Mouse (Mus musculus): Measurements from ENCODE around the gene Prdm9. TPM values are rescaled to one million over a fixed set of nuclear protein-coding genes. Genes with fewer than 3 reads are reported as not detected.
A peak's percentile ranks its signal among the peaks of the same experiment; 100 is the strongest.
"Not testable (repeated sequence)": the region's sequence is repeated elsewhere in the genome, so short reads cannot be mapped to it uniquely, and the experiment has no call there.

Gene Prdm9
- total RNA-seq (2021): 1 to 10 TPM; 1.2 to 2.2 TPM

- DNase-seq (ENCODE audit: extremely low spot score in 1 of 2, low spot score in 2 of 2): peak; percentile 99
- intact Hi-C loops (cut with DNase I): no loop called here
Observed at GRCm38 (mm10) chr17:15564014-15564927, at the start of gene Prdm9. Gene Prdm9 (minus strand): TSS chr17:15564354.

DNA sequence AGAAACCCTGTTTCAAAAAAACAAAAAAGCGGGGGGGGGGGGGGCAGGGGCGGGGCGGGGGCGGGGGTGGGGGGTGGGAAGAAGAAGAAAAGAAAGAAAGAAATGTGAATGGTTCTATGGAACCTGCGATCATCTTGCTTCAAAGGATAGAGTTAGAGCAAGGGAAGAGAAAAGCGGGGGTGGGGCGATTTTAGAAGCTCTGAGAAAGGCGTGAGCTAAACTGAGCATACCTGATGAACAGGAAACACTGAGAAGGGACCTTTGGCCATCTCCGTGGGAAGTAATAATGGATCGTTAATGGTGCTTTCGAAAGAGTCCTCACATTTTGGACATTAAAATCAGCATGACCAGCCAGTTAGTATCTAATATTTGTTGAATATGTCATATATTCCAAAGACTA, 35.3 kb upstream of the Prdm9 start:
- no peak for DNase-seq (ENCODE audit: extremely low spot score in 1 of 2, low spot score in 2 of 2)
- intact Hi-C loops (cut with DNase I): no loop called here

GRCm38 (mm10) chr17:15591216-15591881, 27.2 kb upstream of the Prdm9 start:
- intact Hi-C loops (cut with DNase I): no loop called here
- no peak for DNase-seq (ENCODE audit: extremely low spot score in 1 of 2, low spot score in 2 of 2)

GRCm38 (mm10) chr17:15588116-15588515, 24.0 kb upstream of the Prdm9 start:
- intact Hi-C loops (cut with DNase I): no loop called here

GRCm38 (mm10) chr17:15585691-15586090, 21.5 kb upstream of the Prdm9 start:
- no peak for DNase-seq (ENCODE audit: extremely low spot score in 1 of 2, low spot score in 2 of 2)
- intact Hi-C loops (cut with DNase I): no loop called here

More at GRCm38 (mm10) chr17:15588116-15588515, 24.0 kb upstream of the Prdm9 start:
- DNase-seq (ENCODE audit: extremely low spot score in 1 of 2, low spot score in 2 of 2): no peak

GRCm38 (mm10) chr17:15583071-15583470, 18.9 kb upstream of the Prdm9 start:
- intact Hi-C loops (cut with DNase I): no loop called here
- DNase-seq (ENCODE audit: extremely low spot score in 1 of 2, low spot score in 2 of 2): no peak

DNA sequence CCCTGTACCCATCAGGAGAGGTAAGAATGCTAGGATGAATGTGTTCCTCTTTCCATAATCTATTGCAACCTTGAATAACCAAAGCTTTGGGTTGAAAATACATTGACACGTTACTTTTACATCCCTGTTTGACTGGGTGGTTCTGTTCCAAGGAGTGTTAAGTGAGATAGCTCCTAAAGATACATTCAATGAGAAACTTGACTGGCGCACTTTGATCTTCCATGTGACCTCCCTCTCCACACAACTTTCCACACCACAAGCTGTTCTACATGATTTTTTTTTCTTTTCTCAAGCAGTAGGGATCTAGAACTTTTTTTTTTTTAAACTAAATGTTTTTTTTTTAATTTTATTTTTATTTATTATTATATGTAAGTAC, 15.9 kb upstream of the Prdm9 start:
- no peak for DNase-seq (ENCODE audit: extremely low spot score in 1 of 2, low spot score in 2 of 2)
- intact Hi-C loops (cut with DNase I): no loop called here

DNA sequence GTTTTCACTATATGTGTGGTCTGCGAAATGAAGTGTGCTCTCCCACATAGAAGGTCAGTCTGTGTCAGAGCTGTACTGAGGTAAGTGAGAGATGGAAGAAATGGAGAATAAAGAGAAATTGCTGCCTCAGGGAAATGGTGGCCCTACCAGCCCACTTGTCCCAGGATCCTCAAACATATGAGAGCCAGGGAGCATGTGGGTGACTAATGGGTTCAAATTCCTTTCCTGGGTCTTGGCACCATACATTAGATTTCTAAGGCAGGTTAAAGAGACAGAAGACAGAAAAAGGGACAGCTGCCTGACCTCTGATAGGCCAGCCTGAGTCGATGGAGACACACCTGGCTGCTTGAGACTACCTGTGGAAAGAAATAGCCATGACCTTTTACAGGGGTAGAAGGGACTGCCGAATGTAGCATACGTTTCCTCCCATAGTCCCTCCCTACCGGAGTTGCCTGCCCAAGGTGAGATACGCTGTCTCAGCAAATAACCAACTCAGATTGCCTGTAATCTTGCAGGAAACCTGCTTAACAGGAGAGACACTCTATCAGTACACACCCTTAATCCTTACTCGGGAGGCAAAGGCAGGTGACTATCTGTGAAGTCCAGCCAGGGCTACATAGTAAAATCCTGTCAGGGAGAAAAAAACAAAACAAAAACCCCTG, 15.4 kb upstream of the Prdm9 start:
- intact Hi-C loops (cut with DNase I): no loop called here
- DNase-seq (ENCODE audit: extremely low spot score in 1 of 2, low spot score in 2 of 2): no peak

- peak in 1 of 2 experiments; percentile 55 for DNase-seq (ENCODE audit: extremely low spot score in 1 of 2, low spot score in 2 of 2)
- intact Hi-C loops (cut with DNase I): no loop called here
Observed at GRCm38 (mm10) chr17:15577291-15577694, 13.1 kb upstream of the Prdm9 start.

GRCm38 (mm10) chr17:15575056-15575455, 10.9 kb upstream of the Prdm9 start:
- intact Hi-C loops (cut with DNase I): no loop called here

DNA sequence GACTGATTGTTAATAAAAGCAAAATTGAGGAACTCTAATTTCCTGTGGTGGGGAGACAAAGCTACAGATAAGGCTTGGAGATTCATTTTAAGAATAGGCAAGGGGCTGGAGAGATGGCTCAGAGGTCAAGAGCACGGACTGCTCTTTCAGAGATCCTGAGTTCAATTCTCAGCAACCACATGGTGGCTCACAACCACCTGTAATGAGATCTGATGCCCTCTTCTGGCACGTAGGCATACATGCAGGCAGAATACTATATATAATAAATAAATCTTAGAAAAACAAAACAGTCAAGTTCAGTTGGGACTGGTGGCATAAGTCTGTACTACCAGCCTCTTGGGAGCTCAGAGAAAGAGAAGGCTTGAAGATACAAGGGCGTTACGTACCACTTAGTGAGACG, 2.8 kb upstream of the Prdm9 start:
- intact Hi-C loops (cut with DNase I): no loop called here
- no peak for DNase-seq (ENCODE audit: extremely low spot score in 1 of 2, low spot score in 2 of 2)

More at GRCm38 (mm10) chr17:15575056-15575455, 10.9 kb upstream of the Prdm9 start:
- DNase-seq (ENCODE audit: extremely low spot score in 1 of 2, low spot score in 2 of 2): no peak

DNA sequence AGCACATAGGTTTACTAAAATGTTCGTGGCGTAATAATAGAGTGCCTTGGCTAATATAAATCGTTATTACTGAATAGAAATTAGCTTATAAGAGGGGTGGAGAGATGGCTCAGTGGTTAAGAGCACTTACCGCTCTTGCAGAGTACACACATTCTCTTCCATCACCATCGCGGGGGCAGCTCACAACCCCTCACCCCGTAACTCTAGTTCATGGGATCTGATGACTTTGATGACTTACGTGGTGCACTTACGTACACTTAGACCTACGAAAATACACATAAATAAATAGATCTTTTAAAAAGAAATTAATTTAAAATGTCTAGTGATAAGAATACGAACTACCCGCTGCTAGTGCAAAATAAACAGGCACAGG, 760 bp upstream of the Prdm9 start:
- intact Hi-C loops (cut with DNase I): no loop called here
- peak in 1 of 2 experiments; percentile 24 for DNase-seq (ENCODE audit: extremely low spot score in 1 of 2, low spot score in 2 of 2)

GRCm38 (mm10) chr17:15559946-15560345, 4.2 kb downstream of the Prdm9 start:
- intact Hi-C loops (cut with DNase I): no loop called here
- DNase-seq (ENCODE audit: extremely low spot score in 1 of 2, low spot score in 2 of 2): no peak

- DNase-seq (ENCODE audit: extremely low spot score in 1 of 2, low spot score in 2 of 2): no peak
- intact Hi-C loops (cut with DNase I): no loop called here
Observed at GRCm38 (mm10) chr17:15549713-15550112, 14.4 kb downstream of the Prdm9 start.

DNA sequence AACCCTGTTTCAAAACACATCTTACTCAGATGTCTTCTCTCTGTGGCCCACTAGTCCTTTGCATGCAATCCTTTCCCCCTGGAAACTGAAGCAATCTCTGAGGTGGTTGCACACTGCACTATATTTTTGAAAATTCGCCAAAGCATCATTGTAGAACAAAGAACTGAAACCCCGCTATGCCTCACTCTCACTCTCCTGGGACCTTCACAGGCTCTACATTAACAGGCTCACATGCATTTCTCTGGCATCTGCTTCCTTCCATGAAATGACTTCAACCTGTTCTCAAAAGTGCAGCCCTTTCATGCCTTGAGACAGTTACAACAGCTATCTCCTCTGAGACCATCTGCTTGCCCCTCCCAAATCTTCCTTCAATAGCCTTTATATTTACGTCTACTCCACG, 17.7 kb downstream of the Prdm9 start:
- intact Hi-C loops (cut with DNase I): no loop called here
- no peak for DNase-seq (ENCODE audit: extremely low spot score in 1 of 2, low spot score in 2 of 2)

DNA sequence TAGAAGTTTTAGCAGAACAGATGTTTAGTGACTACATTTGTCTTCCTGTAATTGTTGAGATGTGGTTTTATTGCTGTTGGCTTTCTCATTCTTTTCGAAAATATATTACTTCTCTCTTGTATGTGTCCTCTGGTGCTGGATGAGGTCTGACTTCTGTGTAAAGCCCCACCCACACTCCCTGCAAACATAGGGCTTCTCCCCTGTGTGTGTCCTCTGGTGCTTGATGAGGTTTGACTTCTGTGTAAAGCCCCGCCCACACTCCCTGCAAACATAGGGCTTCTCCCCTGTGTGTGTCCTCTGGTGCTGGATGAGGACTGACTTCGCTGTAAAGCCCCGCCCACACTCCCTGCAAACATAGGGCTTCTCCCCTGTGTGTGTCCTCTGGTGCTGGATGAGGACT, 20.3 kb downstream of the Prdm9 start:
- intact Hi-C loops (cut with DNase I); DNase-seq (ENCODE audit: extremely low spot score in 1 of 2, low spot score in 2 of 2): not testable (repeated sequence)

DNA sequence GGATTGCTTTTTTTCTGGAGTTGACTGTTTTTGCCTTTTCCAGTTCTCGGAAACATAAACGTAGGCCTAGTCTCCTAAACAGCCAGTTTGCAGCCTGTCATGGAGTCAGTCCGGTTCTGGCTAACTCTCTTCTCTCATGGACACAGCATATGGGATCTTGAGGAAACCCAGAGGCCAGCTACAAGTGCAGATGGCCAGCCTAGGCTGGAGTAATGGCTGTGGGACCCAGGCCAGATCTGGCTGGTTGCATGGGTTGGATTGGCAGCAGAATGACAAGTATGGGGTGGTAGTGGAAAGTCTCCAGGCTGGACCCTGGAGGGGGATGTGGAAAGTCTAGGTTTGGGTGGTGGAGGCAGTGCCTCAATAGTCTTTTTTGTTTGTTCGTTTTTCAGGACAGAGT, 23.8 kb downstream of the Prdm9 start:
- intact Hi-C loops (cut with DNase I): no loop called here
- no peak for DNase-seq (ENCODE audit: extremely low spot score in 1 of 2, low spot score in 2 of 2)

DNA sequence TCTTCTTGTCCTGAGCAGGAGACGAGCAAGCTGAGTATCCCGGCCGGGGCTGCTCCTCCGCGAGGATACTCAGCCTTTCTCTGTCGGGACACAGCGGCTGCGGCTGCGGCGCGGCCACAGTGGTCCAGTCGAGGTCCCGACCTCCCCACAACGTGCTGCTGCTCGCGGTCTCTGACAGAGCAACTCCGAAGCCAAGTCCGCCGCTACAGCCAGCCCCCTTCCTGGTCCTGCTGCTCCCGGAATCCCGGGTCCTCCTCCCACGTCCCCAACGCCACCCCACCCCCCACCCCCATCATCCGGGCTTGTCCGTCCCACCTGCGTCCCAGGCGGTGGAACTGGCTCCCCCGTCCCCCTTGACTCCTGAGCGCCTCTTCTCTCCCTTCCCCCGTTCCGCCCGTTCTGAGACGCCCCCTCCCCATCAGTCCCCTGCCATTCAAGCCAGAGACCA, 27.7 kb downstream of the Prdm9 start:
- peak in 1 of 2 experiments; percentile 45 for DNase-seq (ENCODE audit: extremely low spot score in 1 of 2, low spot score in 2 of 2)
- intact Hi-C loops (cut with DNase I): no loop called here

DNA sequence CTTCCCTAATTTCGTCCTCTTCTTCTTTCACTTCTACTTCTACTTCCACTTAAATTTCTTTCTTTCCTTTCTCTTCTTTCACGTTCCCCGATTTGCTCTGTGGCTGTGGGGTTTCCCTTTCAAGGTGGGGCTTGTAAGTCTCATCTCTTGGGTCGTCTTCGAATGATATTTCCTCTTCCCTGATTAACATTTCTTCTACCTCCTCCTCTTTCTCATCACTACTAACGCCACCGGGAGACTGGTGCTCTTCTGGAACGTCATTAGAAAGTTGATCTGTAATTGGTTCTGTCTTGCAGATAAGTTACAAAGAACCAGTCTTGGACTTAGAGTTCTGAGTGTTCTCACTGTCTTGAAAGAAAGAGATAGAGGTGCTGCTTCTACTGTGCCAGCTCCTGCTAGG, 28.2 kb downstream of the Prdm9 start:
- intact Hi-C loops (cut with DNase I): no loop called here
- no peak for DNase-seq (ENCODE audit: extremely low spot score in 1 of 2, low spot score in 2 of 2)
